Mouse (Mus musculus): ENCODE data around the gene Tnrc6a.

Tnrc6a gene

DNA sequence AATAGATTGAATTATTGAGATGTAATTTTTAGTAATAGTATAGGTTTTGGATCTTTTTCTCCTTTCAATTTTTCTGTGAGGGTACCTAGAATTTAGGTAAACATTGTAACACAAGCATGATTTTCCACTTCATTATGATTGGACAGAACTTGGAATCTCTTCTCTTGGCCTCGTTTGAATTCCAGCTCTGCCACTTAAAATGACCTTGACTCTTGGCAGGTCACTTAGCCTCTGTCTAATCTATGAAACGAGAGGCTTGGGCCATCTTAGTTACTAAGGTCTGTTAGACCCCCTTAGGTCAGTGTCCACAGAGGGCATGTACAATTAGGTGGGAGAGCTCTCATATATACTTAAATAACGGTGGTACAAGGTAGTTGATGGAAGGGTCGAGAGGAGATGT lies 2.4 kb downstream of the Tnrc6a start:
- no peak for DNase-seq

DNA sequence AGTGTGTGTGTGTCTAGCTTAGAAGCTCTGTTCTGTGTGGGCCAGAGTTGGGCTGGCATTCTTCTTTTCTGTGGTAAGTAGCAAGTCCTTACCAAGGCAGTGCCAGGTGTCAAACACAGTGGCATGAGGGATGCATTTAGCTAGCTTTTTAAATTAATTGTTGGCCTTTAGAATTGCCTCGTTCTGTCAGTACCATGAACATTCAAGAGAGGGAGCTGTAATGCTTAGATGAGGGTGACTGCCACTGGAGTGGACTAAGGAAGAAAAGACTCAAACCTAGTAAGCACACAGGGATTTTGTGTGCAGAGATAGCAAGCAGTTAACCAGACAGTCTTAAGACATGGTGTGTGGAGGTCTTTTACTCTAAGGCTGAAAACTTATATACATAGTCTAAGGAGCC lies 3.6 kb downstream of the Tnrc6a start:
- no peak for DNase-seq

DNA sequence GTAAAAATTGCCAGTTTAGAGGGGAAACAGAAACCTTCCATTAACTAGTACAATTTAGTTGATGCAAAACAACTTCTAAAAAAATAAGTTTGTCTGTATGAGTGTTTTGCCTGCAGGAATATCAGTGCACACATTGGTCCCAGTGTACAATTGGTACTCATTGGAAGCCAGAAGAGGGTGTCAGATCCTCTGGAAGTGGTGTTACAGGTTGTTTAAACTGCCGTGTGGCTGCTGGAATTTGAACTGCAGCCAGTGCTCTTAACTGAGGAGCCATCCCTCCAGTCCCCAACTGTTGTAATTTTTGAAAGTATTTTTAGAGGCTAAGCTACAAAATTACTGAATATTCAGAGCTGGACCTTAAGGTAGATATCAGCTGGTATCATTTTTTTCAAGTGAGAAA lies 4.3 kb downstream of the Tnrc6a start:
- DNase-seq: peak in 1 of 2 experiments; percentile 28

DNA sequence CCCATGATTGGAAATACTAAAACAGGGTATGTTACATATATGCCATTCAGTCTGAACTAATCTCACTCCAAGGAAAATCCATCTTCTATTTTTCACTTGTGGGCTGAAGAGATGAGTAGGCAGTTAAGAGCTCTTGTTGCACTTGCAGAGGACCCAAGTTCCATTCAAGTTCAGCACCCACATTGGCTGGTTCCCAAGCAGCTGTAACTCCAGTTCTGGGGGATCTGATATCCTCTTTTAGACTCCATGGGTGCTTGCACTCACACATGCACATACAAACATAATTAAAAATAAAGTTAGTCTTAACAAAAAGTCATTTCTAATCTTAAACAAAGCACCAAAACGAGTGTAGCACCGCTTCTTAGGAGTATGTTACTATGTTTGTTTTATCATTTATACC lies 5.4 kb downstream of the Tnrc6a start:
- DNase-seq: no peak

GRCm38 (mm10) chr7:123130198-123130597 lies 6.5 kb downstream of the Tnrc6a start:
- DNase-seq: no peak

DNA sequence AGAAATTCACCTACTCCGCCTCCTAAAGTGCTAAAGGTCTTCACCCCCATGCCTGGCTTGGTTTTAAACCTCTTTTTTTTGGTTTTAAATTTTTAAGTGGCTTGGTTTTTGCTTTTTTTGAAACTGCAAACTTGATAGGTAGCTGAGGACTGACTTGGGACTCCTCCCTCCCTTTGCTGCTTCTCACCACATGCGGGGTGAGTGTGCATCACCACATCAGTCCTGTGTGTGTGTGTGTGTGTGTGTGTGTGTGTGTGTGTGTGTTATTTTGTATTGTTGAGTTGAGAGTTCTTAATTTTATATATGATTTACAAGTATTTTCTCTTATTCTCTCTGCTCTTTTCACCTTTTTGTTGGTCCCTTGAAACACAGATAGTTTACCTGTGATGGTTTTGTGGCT lies 8.7 kb downstream of the Tnrc6a start:
- no peak for DNase-seq

GRCm38 (mm10) chr7:123134876-123135275 lies 11.2 kb downstream of the Tnrc6a start:
- DNase-seq: no peak

- DNase-seq: no peak
Measured at GRCm38 (mm10) chr7:123135655-123136054, 12.0 kb downstream of the Tnrc6a start.

- DNase-seq: no peak
Measured at GRCm38 (mm10) chr7:123138001-123138400, 14.3 kb downstream of the Tnrc6a start.

- DNase-seq: no peak
Measured at GRCm38 (mm10) chr7:123146141-123146846, 22.6 kb downstream of the Tnrc6a start.

- no peak for DNase-seq
Measured at GRCm38 (mm10) chr7:123147787-123148186, 24.1 kb downstream of the Tnrc6a start.

- no peak for DNase-seq
Measured at GRCm38 (mm10) chr7:123148935-123149334, 25.2 kb downstream of the Tnrc6a start.

GRCm38 (mm10) chr7:123162346-123162745 lies 38.7 kb downstream of the Tnrc6a start:
- no peak for DNase-seq

DNA sequence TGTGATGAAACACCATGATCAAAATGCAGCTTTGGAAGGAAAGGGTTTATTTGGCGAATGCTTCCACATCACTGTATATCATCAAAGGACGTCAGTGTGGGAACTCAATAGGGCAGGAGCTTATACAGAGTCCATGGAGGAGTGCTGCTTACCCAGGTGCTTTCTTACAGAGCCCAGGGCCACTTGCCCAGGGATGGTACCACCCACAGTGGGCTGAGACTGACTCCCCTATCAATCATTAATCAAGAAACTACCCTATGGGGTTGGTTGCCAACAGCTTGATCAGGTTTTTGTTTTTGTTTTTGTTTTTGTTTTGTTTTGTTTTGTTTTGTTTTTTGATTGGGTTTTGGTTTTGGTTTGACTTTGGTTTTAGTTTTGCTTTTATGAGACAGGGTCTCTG lies 43.8 kb downstream of the Tnrc6a start:
- peak; percentile 23 for DNase-seq

- DNase-seq: no peak
Measured at GRCm38 (mm10) chr7:123169618-123170017, 45.9 kb downstream of the Tnrc6a start.

- DNase-seq: no peak
Measured at GRCm38 (mm10) chr7:123172101-123172500, 48.4 kb downstream of the Tnrc6a start.

GRCm38 (mm10) chr7:123177215-123177614 lies 53.5 kb downstream of the Tnrc6a start:
- DNase-seq: no peak

DNA sequence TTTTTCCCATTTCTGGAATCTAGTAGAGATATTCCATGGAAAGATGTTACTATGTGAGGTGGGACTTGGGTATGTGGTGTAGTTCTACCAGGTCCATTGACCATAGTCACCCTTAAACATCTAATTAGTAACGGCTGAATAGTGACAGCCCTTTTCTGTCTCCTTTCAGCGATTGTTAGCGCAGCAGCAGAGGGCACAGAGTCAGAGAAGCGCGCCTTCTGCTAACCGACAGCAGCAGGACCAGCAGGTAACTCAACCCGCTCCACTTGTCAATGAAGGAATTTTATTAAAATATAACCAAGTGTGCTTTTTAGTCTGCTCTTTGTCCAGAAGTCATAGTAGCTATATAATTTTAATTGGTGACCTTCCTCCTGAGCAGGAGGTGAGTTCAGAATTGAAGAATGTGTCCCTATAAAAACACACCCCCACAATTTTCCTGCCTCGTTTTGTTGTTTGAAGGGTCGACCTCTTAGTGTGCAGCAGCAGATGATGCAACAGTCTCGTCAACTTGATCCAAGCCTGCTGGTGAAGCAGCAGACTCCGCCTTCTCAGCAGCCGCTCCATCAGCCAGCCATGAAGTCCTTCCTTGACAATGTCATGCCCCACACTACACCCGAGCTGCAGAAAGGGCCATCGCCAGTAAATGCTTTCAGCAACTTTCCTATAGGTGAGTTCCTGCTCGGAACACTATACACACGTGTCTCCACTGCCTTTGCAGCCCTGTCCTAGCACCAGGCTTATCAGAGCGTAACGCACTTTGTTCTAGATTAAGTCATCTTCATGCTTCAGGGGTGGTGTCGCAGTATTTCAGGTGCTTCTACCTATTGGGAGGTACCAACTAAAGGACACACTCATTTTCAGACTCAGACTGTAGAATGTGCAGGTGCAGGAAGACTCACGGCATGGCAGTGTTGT lies 58.4 kb downstream of the Tnrc6a start:
- peak; percentile 52 to 63 for DNase-seq

GRCm38 (mm10) chr7:123184891-123185290 lies 61.2 kb downstream of the Tnrc6a start:
- DNase-seq: peak in 1 of 2 experiments; percentile 78

DNA sequence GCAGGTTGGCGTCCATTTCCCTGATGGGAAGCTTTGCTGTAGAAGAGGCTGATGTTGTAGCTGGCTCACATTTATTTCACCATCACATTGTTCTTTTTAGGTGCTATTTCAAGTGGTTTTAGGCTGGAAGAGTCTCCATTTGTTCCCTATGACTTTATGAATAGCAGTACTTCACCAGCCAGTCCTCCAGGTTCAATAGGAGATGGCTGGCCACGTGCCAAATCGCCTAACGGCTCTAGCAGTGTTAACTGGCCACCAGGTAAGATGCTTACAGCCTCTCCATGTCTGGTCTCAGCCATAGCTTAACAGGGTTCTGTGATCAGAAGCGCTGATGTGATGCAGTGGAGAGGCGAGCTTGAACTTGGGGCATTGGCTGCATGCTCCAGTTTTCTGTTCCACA lies 62.8 kb downstream of the Tnrc6a start:
- peak in 1 of 2 experiments; percentile 53 for DNase-seq

DNA sequence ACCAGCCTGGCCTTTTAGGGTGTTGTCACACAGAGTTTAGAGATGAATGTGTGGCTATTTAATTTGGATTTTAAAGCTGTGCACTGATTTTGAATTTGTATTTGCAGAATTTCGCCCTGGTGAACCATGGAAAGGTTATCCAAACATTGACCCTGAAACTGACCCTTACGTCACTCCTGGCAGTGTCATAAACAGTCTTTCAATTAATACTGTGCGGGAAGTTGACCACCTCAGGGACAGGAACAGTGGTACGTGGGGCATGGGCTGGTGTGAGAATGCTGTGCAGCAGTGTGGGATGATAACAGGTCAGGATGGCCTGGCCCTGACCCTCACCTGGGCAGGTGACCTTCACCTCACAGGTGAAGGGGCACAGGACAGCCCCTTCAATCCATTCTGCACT lies 63.6 kb downstream of the Tnrc6a start:
- DNase-seq: no peak

GRCm38 (mm10) chr7:123188462-123188861 lies 64.8 kb downstream of the Tnrc6a start:
- DNase-seq: no peak

- DNase-seq: no peak
Measured at GRCm38 (mm10) chr7:123189762-123190161, 66.1 kb downstream of the Tnrc6a start.

- no peak for DNase-seq
Measured at GRCm38 (mm10) chr7:123191731-123192130, 68.0 kb downstream of the Tnrc6a start.

Data from kidney, postnatal 36 days (tissue).